Mouse (Mus musculus): ENCODE measurements at regions not wholly inside any gene's neighbourhood (a gene's known extent, or its start where the extent isn't known, plus 50 kb on each side); places are given as distances from the start of the nearest gene placed in this dataset.

DNA sequence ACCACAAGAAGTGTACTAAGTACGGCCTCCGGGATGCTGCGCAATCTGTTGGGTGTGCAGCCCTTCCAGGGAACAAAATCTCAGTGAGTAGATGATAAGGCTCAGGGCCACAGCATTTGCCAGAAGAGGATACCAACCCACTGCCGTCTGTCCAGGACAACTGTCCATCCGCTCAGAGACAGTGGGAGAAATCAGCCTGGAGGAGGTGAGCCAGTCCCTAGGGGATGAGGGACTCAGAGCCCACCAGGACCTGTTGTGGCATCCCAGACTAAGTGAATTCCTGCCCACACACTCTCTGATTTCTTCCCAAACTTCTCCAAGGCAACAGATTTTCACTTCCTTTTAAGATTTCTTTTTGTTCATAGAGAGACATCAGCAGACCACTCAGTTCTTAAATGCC lies 158.8 kb downstream of the Bcl11b start:
- H3K27ac ChIP-seq (ENCODE audit: low read depth, low read length), result no peak overlapping the region
- H3K9ac ChIP-seq (ENCODE audit: low read depth, low read length), result no peak overlapping the region
- WGBS, result 84% methylated on average over 5 of the region's 5 CpGs
- H3K27me3 ChIP-seq (replicated peaks; ENCODE audit: control insufficient read depth, insufficient read depth, low read length), result no peaks in the 10 kb centered on the region
- H3K4me1 ChIP-seq (replicated peaks; ENCODE audit: control insufficient read depth, insufficient read depth, low read length), result no peaks in the 10 kb centered on the region
- no peaks in the 10 kb centered on the region for H3K36me3 ChIP-seq (ENCODE audit: control insufficient read depth, insufficient read depth)
- TF ChIP-seq CTCF (IDR thresholded peaks at IDR 0.05; ENCODE audit: low read depth), result no peak
- no peak overlapping the region for H3K4me2 ChIP-seq (replicated peaks; ENCODE audit: low read depth)
- no peak for ATAC-seq
- no peak overlapping the region for H3K4me3 ChIP-seq (ENCODE audit: low read depth, low read length)
- no peaks in the 10 kb centered on the region for H3K9me3 ChIP-seq (ENCODE audit: control insufficient read depth)

DNA sequence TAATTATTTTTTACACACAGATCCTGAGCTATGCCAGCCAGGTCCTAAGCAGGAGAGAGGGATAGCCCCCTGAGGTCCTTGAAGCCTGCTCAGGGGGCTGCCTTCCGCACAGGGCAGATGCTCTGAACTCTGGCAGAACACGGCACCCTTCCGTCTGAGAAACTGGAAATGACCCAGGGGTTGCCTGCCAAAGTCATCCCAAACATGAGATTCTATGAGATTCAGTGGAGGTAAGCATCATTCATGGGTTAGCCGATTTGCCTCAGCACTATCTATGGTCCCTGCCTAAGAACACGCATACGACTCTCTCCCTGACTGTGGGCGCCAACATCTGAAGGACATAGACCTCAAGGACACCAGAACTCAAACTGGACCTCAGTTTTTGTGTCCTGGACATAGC lies 152.8 kb downstream of the Bcl11b start:
- H3K9me3 ChIP-seq (ENCODE audit: control insufficient read depth), result no peaks in the 10 kb centered on the region
- 88% methylated on average over 7 of the region's 7 CpGs for WGBS
- no peaks in the 10 kb centered on the region for H3K36me3 ChIP-seq (ENCODE audit: control insufficient read depth, insufficient read depth)
- no peak for ATAC-seq
- H3K4me1 ChIP-seq (replicated peaks; ENCODE audit: control insufficient read depth, insufficient read depth, low read length), result no peaks in the 10 kb centered on the region
- H3K4me2 ChIP-seq (replicated peaks; ENCODE audit: low read depth), result no peak overlapping the region
- no peak for TF ChIP-seq CTCF (IDR thresholded peaks at IDR 0.05; ENCODE audit: low read depth)
- H3K27me3 ChIP-seq (replicated peaks; ENCODE audit: control insufficient read depth, insufficient read depth, low read length), result no peaks in the 10 kb centered on the region
- H3K27ac ChIP-seq (ENCODE audit: low read depth, low read length), result no peak overlapping the region
- no peak overlapping the region for H3K4me3 ChIP-seq (ENCODE audit: low read depth, low read length)
- H3K9ac ChIP-seq (ENCODE audit: low read depth, low read length), result no peak overlapping the region

DNA sequence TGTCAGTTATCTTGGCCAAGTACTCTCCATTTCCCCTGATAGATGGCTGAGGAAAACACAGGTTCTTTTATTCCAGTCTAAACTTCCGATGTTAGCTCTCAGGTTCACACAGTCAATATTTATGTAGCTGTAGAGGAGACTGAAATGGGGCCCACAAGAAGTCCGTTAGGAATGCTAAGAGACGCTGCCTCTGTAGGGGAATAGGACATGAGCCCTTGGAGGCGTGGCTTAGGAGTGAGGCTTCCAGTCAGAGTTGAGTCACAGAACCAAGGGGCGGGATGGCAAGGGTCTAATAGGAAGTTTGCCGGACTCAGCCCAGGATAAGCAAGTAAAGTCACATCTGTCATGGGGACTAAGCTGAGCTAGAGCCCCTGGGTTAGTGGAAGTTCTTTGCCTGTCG lies 150.5 kb downstream of the Bcl11b start:
- H3K9ac ChIP-seq (ENCODE audit: low read depth, low read length), result no peak overlapping the region
- no peak overlapping the region for H3K27ac ChIP-seq (ENCODE audit: low read depth, low read length)
- no peaks in the 10 kb centered on the region for H3K36me3 ChIP-seq (ENCODE audit: control insufficient read depth, insufficient read depth)
- no peaks in the 10 kb centered on the region for H3K27me3 ChIP-seq (replicated peaks; ENCODE audit: control insufficient read depth, insufficient read depth, low read length)
- 50% methylated on average over 7 of the region's 7 CpGs for WGBS
- no peak for TF ChIP-seq CTCF (IDR thresholded peaks at IDR 0.05; ENCODE audit: low read depth)
- H3K4me3 ChIP-seq (ENCODE audit: low read depth, low read length), result no peak overlapping the region
- H3K9me3 ChIP-seq (ENCODE audit: control insufficient read depth), result no peaks in the 10 kb centered on the region
- H3K4me2 ChIP-seq (replicated peaks; ENCODE audit: low read depth), result no peak overlapping the region
- no peak for ATAC-seq
- H3K4me1 ChIP-seq (replicated peaks; ENCODE audit: control insufficient read depth, insufficient read depth, low read length), result no peaks in the 10 kb centered on the region

DNA sequence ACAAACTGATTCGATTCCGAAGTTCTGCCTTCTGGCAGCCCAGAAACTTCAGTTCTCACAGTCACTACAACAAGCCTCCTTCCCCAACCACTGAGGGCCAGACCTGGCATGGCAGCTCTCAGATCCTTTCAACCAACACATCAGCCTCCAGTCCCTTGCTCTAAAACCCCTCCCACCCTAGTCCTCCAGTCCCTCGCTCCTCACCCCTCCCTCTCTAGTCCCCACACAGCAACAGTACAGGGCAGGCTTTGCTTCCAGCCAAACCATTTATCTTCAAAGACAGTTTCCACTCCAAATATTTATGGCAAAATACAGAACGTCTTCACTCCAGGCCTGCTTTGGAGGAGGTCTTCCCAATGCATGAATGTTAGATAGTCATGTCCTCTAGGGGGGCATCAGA lies 147.9 kb downstream of the Bcl11b start:
- Histone ChIP-seq H3K9me3 (ENCODE audit: control insufficient read depth) (no peaks in the 10 kb centered on the region), H3K4me3 (ENCODE audit: low read depth, low read length) (no peak overlapping the region), H3K4me1 (replicated peaks; ENCODE audit: control insufficient read depth, insufficient read depth, low read length) (no peaks in the 10 kb centered on the region), H3K27me3 (replicated peaks; ENCODE audit: control insufficient read depth, insufficient read depth, low read length) (no peaks in the 10 kb centered on the region), H3K4me2 (replicated peaks; ENCODE audit: low read depth) (no peak overlapping the region), H3K36me3 (ENCODE audit: control insufficient read depth, insufficient read depth) (no peaks in the 10 kb centered on the region), H3K27ac (ENCODE audit: low read depth, low read length) (no peak overlapping the region), H3K9ac (ENCODE audit: low read depth, low read length) (no peak overlapping the region)
- TF ChIP-seq CTCF (IDR thresholded peaks at IDR 0.05; ENCODE audit: low read depth), result no peak
- no peak for ATAC-seq
- 65% methylated on average over 4 of the region's 4 CpGs for WGBS

DNA sequence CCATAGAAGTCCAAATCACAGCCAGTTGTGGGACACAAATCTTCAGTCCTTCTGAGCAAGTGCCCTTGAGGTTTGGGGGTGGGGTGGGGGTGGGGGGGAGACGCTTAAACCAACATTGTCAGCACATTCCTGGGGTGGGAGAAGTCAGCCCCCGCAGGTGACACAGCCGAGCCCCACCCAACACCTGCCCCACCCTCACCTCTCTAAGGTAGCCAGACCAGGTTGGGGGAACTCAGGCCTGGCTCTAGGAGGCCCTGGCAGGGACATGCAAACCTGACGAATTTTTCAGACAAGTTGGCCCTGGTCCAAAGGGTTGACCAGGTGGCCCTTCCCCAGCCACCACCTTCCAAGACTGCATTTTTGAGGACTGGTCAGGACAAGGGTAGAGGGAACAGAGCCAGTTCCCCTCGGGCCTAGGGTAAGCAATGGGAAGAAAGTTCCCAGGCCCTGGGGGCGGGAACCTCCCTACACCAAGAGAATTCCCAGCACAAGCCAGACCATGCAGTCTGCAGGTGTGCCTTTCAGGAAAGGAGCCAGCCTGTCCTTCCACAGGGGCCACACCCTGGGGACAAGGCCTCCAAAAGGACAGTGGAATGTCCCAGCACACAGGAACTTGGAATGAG lies 146.9 kb downstream of the Bcl11b start:
- no peaks in the 10 kb centered on the region for H3K36me3 ChIP-seq (ENCODE audit: control insufficient read depth, insufficient read depth)
- no peaks in the 10 kb centered on the region for H3K4me1 ChIP-seq (replicated peaks; ENCODE audit: control insufficient read depth, insufficient read depth, low read length)
- TF ChIP-seq CTCF (IDR thresholded peaks at IDR 0.05; ENCODE audit: low read depth), result no peak
- WGBS, result 46% methylated on average over 6 of the region's 6 CpGs
- no peaks in the 10 kb centered on the region for H3K9me3 ChIP-seq (ENCODE audit: control insufficient read depth)
- no peak overlapping the region for H3K4me2 ChIP-seq (replicated peaks; ENCODE audit: low read depth)
- H3K4me3 ChIP-seq (ENCODE audit: low read depth, low read length), result no peak overlapping the region
- no peaks in the 10 kb centered on the region for H3K27me3 ChIP-seq (replicated peaks; ENCODE audit: control insufficient read depth, insufficient read depth, low read length)
- H3K9ac ChIP-seq (ENCODE audit: low read depth, low read length), result no peak overlapping the region
- H3K27ac ChIP-seq (ENCODE audit: low read depth, low read length), result no peak overlapping the region
- no peak for ATAC-seq

DNA sequence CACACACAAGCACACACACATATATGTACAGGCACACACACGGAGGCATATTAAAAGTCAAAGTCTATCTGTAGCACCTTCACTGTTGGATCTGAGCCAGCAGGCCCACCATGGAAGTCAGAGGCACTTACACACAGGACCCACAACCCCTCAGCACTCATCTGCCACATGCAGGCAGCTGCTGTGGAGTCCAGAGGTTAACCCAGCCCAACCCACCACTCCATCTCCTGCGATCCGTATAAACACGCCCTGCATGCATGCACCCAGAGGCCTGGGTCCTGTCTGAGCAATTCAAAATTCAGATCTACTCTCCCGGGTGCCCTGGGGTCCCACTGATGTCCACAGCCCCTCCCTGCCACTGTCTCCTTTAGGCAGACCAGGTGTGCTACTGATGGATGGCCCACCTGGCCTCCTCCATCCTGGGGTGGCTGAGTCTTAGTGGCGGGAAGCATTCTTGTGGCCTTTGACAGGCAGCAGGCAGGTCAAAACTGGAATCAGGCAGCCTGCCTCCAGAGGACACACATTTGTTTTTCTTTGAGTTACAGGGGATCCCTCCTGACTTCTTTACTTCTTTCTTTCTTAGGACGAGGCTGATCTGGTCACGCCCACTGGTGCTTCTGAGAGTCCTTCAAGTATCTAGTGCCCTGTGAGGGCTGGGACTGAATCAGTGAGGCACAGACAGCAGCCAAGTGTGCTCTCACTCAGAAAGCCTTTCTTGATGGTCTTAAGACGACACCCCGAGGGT lies 144.7 kb downstream of the Bcl11b start:
- no peak overlapping the region for H3K4me2 ChIP-seq (replicated peaks; ENCODE audit: low read depth)
- no peaks in the 10 kb centered on the region for H3K36me3 ChIP-seq (ENCODE audit: control insufficient read depth, insufficient read depth)
- no peak for TF ChIP-seq CTCF (IDR thresholded peaks at IDR 0.05; ENCODE audit: low read depth)
- no peaks in the 10 kb centered on the region for H3K27me3 ChIP-seq (replicated peaks; ENCODE audit: control insufficient read depth, insufficient read depth, low read length)
- H3K9ac ChIP-seq (ENCODE audit: low read depth, low read length), result no peak overlapping the region
- no peaks in the 10 kb centered on the region for H3K4me1 ChIP-seq (replicated peaks; ENCODE audit: control insufficient read depth, insufficient read depth, low read length)
- WGBS, result 44% methylated on average over 10 of the region's 10 CpGs
- no peak overlapping the region for H3K27ac ChIP-seq (ENCODE audit: low read depth, low read length)
- H3K9me3 ChIP-seq (ENCODE audit: control insufficient read depth), result no peaks in the 10 kb centered on the region
- H3K4me3 ChIP-seq (ENCODE audit: low read depth, low read length), result no peak overlapping the region
- ATAC-seq, result no peak
